Mouse (Mus musculus) kidney, adult 2 months (tissue): ENCODE results near the gene Dynlrb1.

ENCODE experiments used
- CTCF ChIP-seq: fragments of 200-500 bp; conservative IDR thresholded peaks from 2 replicates; pipeline ENCODE4 v1.5.1; 2011; ENCODE audit warnings: low read depth, mild to moderate bottlenecking, control low read depth, low read length, moderate library complexity, mixed read lengths; ENCODE audit not compliant: insufficient read depth, insufficient read length
- POLR2A ChIP-seq: fragments of 200-500 bp; IDR thresholded peaks from one replicate; pipeline ENCODE4 v1.6.1; 2011; ENCODE audit warnings: low read depth, low read length, control low read depth

DNA sequence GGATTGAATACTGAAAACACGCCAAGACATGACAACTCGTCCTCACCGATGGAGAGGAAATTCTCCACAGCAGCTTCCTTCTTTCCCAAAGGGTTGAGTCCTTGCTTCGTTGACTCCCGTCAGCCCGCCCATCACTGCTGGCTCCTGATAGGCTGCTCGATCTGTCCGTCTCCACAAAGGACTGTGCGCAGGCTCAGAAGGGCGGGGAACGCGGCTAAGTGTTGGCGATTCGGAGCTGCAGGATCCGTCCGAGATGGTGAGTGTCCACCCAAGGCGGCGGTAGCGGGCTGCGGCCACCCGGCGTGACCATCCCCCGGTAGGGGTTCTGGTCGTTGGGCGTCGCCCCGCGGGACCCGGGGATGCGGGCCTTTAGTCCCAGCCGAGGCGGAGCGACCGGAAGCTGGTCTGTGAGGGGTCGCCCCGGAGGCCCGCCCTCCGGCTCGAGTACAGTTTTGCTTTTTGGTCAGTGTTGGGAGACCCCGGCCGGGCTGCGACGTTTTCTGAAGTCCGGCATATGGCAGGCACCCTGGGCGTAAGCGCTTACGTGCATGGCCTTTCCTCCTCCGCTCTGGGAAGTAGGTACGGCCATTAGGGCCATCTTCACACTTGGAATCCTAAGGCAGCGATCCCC lies at the start of gene Dynlrb1:
- no peak for TF ChIP-seq CTCF
- peak; percentile 84 for TF ChIP-seq POLR2A
